Mouse (Mus musculus): ENCODE measurements around the gene 4833427G06Rik.
"Not testable (repeated sequence)": the region's sequence is repeated elsewhere in the genome, so short reads cannot be mapped to it uniquely, and the experiment has no call there.

Gene 4833427G06Rik

DNA sequence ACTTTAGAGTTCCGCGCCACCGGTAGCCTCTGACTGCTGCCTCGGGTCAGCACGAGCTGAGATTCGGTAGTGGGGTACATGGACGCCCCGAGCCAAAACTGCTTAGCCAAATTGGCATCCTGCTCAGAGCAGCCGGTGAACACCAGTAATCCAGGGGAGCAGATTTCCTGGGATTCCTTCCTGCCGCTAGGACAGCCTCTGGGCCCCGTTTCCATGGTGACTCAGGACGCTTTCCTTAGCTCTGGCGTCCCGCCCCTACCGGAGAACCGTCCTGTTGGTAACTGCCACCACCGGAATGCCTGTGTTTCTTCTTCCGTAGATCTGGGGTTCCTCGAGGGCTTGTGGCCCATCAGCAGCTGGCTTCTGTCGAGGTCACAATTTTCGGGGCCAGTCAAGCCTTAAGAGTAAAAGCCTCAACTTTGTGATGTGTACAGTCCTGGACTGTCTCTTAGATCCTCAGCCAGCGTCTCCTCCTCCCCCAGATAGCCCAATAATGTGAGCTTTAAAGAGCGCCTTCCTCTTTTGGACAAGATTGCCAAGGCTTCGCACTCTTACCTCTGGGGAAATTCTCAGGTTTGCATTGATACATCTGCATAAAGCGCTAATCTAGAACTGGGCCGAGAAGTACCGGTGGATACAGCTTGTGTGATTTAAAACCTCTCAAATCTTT lies at the start of gene 4833427G06Rik:
Gene 4833427G06Rik, minus strand, starts transcription at position 323 of the 670 bp plus-strand sequence.
- DNase-seq (ENCODE audit: low spot score) = no peak

DNA sequence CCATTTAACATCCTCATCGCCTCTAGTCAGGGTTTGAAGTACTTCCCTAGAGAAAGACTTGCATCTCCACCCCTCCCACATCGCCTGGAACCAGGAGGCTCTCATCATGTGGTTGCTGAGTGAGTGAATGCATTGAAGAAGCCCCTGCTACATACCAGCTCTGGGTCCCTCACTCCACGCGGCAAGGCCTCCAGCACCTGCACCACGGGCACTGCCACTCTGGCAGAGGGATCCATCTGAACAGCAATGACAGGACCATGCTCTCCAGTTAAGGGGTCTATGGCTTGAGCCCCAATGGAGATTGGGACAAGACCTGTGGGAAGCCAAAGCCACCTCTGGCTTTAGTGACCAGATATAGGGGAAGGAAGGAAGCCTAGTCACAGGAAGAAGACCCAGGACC lies 45.4 kb upstream of the 4833427G06Rik start:
- DNase-seq (ENCODE audit: low spot score) = no peak

DNA sequence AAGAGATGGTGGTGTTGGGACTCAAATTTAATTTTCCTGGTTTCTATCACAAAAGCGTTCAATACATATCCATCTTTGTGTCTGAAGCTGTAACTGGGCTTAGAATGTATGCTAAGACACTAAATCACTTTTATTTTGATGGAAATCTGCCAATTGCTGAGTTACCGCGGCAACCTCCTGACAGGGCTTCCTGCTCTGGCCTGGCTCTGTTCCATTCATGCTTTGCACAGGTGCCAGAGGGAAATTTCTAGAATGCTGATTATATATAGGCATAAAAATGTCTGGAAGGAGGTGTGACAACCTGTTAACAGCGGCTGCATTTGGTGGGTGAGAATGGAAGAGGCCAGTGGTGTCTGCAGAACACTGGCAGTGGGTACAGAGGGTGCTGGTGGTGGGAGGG lies 44.6 kb upstream of the 4833427G06Rik start:
- DNase-seq (ENCODE audit: low spot score) = no peak

DNA sequence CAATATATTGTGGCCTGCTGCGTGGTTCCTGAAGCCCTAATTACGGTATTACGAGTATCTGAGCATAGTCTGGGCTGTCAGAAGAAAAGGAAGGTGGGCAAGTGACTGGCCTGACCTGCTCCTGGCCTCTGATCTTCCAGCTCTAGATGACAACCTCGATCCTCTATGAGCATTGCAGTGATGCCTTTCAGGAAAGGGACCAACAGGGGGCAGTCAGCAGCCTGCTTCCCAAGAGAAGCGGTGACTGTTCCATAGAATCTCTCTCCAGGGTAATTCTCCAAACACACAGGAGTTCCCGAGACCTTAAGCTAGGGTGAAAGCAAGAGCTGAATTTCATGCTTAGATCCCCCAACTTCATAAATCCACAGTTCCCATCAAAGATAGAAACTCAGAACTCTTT lies 42.3 kb upstream of the 4833427G06Rik start:
- DNase-seq (ENCODE audit: low spot score) = no peak

GRCm38 (mm10) chr9:51143437-51143836 lies 41.6 kb upstream of the 4833427G06Rik start:
- no peak for DNase-seq (ENCODE audit: low spot score)

DNA sequence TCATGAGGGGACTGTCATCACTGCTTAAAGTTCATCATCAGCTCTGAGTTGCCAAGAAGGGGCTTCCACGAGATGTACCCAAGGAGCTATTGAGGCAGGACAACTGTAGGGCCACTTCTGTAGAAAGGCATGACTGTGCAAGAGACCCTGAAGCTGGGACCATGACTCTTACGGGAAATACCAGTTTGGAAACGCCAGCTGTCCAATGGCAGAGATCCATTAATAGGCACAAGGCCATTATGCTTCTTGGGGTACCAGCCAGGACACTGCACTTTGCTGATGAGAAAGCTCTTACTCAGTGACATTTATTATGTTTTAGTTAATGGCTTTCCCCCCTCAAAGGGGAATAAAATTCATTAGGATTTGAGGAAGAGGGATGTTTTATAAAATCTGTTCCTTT lies 38.8 kb upstream of the 4833427G06Rik start:
- no peak for DNase-seq (ENCODE audit: low spot score)

DNA sequence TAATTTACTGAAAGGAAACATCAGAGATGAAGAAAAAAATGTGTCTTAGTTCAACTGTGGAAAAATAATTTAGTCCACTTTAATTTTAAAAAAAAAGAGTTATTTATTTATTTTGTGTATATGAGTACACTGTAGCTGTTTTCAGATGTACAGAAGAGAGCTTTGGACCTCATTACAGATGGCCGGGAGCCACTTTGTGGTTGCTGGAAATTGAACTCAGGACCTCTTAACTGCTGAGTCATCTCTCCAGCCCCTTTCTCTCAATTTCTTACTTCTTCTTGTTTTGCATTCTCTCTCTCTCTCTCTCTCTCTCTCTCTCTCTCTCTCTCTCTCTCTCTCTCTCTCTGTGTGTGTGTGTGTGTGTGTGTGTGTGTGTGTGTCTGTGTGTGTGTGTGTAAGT lies 37.5 kb upstream of the 4833427G06Rik start:
- not testable (repeated sequence) for DNase-seq (ENCODE audit: low spot score)

DNA sequence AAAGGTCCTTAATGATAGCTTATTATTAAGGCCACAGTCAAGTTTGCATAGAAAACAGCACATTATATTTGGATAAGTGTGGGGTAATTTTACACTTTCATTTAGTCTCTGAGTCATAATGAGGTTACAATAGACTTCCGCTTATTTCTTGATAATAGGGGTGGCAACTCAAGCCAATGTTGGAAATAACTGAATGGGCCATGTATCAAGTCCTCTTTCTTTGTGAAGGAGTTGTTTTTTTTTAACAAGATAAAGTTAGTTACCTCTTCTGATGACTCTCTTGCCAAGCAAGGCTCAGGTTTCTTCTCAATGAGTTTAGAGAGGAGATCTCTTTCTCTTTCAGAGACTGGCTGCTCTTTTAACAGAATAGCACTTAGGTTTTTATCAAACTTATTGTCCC lies 36.4 kb upstream of the 4833427G06Rik start:
- DNase-seq (ENCODE audit: low spot score) = no peak

- DNase-seq (ENCODE audit: low spot score) = no peak
Measured at GRCm38 (mm10) chr9:51137836-51138235, 36.0 kb upstream of the 4833427G06Rik start.

DNA sequence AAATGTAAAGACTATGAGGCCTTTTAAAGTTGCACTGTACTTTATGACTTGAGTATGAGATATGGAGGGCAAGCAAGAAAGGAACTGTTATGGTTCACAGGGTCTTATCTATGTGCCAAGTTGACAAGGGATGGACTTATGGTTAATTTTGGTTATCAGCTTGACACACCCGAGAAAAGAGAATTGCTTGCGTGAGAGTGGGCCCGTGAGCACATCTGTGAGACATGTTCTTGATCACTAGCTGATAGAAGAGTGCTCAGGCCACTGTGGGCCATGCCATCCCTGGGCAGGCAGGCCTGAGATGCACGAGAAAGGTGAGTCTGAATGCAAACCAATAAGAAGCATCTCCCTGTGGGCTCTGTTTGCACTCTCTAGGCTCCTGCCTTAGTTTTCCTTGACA lies 35.6 kb upstream of the 4833427G06Rik start:
- DNase-seq (ENCODE audit: low spot score) = no peak

DNA sequence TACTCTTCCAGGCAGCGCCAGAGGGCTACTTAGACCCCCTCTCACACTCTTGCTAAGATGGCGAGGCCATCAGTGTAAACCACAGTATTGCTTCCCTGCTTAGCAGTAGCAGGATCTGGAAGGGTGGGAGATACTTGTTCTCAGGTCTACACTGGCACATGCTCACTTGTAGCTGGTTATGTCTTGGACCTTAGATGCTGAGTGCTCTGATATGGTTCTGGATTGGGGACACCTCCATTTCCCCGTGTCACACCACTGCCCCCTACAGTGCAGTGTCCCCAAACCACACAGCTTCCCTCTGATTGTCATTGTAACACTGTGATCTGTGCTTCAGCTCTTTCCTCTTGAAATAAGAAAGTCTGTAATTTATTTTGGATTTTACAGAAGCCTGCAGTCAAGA lies 35.1 kb upstream of the 4833427G06Rik start:
- no peak for DNase-seq (ENCODE audit: low spot score)

GRCm38 (mm10) chr9:51114767-51115166 lies 12.9 kb upstream of the 4833427G06Rik start:
- no peak for DNase-seq (ENCODE audit: low spot score)

DNA sequence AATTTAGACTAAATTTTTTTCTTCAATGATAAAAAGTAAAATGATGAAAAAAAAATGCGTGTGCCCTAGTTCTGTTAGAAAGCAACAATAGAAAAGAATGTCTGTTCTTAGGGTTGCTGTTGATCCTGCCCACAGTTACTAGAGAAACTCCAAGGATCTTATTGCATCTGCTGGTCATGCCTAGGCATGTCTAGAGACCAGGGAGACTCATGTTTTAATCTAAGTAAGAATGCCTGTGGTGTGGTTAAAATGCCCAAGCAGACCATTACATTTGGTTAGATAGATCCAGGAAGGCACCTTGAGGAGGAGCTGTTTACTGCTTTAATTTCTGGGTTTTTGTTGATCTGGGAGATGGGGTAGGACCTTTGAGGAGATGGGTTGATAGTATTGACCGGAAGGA lies 3.9 kb upstream of the 4833427G06Rik start:
- no peak for DNase-seq (ENCODE audit: low spot score)

DNA sequence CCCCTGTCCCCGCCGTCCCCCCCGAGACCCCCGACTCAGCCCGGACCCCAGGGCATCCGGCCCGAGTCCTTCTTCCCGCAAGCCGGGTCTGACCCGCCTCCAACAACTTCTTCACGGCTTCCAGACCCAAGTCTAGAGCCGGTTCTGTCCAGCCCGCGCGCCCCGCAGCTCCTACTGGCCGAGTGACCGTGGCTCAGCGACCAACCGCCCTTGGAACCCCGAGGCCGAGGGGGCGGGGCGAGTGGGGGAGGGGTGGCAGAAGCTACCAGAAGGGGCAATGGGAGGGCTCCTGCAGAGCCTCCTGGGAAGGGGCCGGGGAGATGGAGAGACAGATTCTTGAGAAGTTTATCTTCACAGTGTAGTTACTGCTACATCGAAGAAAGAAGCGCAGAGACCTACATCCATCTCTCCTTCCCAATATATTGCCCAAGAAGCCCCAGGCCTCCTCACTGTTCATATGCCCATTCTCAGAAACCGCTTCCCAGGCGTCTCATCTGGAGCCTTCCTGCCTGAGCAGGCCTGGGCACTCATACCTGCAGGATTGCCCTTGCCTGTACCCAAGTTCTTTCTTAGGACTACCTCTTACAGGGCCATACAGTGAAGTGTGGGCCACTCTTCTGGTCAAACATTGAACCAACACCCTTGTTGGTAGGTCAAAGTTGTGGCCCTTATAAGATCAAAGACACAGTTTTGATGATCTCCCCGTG lies 2.1 kb upstream of the 4833427G06Rik start:
- peak; percentile 20 for DNase-seq (ENCODE audit: low spot score)

GRCm38 (mm10) chr9:51102963-51103807 lies 1.3 kb upstream of the 4833427G06Rik start:
- DNase-seq (ENCODE audit: low spot score) = peak; percentile 48

GRCm38 (mm10) chr9:51096306-51096705 lies 5.6 kb downstream of the 4833427G06Rik start:
- no peak for DNase-seq (ENCODE audit: low spot score)

GRCm38 (mm10) chr9:51093697-51094096 lies 8.2 kb downstream of the 4833427G06Rik start:
- DNase-seq (ENCODE audit: low spot score) = no peak

- DNase-seq (ENCODE audit: low spot score) = no peak
Measured at GRCm38 (mm10) chr9:51081614-51082013, 20.3 kb downstream of the 4833427G06Rik start.

DNA sequence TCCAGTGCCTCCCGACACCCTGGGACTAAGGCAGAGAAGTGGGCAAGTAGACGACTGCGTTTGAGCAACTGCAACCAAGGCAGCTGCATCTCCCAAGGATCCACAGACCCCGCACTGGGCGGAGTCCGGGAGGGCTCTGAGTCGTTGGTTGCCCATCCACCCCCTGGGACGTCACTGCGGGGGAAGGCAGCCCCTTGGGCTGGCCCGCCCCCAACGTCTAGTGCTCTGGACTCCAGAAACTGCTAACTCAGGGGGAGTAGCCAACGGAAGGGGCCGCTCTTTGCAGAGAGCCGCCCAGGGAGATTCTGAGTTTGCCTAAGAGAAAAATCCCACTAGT lies 24.9 kb downstream of the 4833427G06Rik start, which contains the start of gene Layn:
Gene Layn, minus strand, starts transcription at position 116 of the 337 bp plus-strand sequence.
- DNase-seq (ENCODE audit: low spot score) = peak; percentile 60

DNA sequence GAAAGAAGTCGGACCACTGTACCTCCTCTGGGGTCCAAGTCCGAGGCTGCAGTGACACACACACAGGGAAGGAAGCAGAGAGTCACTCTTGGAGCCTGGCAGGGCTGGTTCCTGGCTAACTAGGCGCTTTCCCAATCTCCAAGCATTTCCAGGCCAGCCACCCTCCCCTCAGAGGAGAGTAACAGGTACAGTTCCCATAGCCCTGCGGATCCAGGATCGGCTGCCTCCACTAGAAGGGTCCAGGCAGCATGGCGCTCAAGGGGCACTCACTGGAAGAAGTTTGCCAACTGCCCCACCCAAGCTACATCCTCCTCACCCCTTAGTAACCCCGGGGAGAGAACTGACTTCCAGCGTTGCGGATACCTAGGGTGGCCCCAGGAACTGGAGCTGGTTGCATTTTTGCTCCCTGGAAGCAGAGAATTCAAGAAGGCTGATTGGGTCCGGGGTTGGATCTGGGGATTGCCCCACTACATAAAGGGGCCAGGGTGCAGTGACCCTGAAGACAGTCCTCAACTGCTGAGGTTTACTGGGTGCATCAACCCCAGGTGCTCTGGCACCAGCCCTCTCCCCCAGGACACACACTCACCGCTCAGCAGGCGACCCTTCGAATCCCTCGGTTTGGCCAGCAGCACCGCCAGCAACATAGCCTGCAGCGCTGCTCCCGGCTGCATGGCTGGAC lies 25.4 kb downstream of the 4833427G06Rik start:
- peak; percentile 8 for DNase-seq (ENCODE audit: low spot score)

- DNase-seq (ENCODE audit: low spot score) = no peak
Measured at GRCm38 (mm10) chr9:51075780-51076179, 26.1 kb downstream of the 4833427G06Rik start.

DNA sequence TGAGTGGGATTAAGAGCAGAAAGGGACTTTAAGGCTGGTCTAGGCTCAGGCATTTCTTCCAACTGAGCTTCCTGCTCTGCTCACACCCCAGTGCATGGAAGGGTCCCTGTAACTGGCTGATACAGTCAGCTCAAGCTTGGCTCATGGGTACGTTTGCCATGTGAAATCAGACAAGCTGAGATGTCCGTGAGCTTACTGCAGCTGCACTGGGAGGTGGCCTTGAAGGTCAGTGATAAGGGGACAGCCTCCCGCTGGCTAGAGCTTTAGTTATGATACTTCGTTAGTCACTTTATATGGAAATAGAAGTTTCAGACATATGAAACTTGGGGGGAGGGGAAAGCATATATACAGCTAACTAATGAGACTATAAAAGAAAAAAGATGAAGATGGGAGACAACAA lies 31.1 kb downstream of the 4833427G06Rik start:
- DNase-seq (ENCODE audit: low spot score) = no peak
